Mouse (Mus musculus): ENCODE data around the gene Glod5.

Glod5 gene

DNA sequence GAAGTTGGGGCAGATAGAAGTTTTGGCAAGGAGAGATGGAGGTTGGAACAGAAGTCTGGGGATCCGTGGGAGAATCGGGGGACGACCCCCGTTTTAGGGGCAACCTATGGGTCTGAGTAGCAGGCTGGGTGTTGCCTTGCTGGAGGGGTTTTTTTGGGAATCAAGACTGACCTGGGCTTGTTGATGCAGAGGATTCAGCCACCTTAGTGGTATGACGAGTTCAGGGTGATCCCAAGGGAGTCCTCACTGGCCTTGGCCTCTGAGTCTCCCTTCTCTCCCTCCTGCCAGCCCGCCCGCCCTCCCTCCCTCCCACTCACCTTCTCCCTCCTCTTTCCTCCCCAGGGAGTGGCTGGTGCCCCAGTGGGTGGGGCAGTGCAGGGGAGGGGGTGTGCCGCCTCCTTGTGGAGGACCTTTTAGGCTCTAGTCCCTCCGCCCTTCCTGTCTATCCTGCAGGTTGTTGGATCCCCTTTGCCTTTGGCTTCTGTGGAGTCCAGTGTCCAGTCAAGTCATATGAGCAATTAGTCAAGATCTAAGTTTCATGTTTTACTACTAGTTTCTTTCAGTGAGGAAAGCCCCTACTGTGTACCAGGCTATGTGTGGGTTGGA, 50.6 kb downstream of the Glod5 start:
- DNase-seq: no peak

GRCm38 (mm10) chrX:7966161-7966560, 52.1 kb downstream of the Glod5 start:
- no peak for DNase-seq

GRCm38 (mm10) chrX:7963829-7964626, 54.3 kb downstream of the Glod5 start:
- no peak for DNase-seq

DNA sequence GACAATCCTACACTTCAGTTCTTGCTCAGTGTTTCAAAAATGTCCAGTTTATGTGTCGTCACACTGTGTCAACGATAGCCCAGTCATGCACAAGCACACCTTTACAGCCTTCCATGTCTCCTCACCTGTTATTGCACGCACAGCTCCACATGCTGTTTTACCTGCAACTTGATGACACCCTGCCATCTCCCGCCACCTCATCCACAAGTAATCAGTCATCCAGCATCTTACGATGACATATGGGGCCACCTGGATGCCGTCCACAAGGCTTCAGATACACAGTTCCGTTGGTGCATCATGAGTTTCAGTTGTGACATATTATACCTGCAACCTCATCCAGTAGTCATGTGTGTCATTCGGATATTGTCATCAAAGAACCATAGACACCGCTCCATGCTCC, 59.4 kb downstream of the Glod5 start:
- no peak for DNase-seq

Measured in retina, postnatal 1 day (tissue).